Mouse (Mus musculus) G1E (cell line): Measurements from ENCODE around the gene Snx29. TPM values are rescaled to one million over a fixed set of nuclear protein-coding genes. Genes with fewer than 3 reads are reported as not detected.
"Not testable (repeated sequence)": the region's sequence is repeated elsewhere in the genome, so short reads cannot be mapped to it uniquely, and the experiment has no call there.

ENCODE experiments used
- ATAC-seq: 2 replicates; pipeline ENCODE4 v1.8.0; 2016; ENCODE audit warnings: mild to moderate bottlenecking; ENCODE audit not compliant: insufficient number of reproducible peaks, poor library complexity, low FRiP score, severe bottlenecking; ENCODE audit errors: extremely low read depth
- DNase-seq: peaks from one replicate; pipeline ENCODE4 v3.0.0; 2012; ENCODE audit warnings: low spot score
- H3K27me3 ChIP-seq: 2 replicates; pipeline ENCODE4 v1.6.1; 2012; ENCODE audit warnings: mild to moderate bottlenecking, low read length, inconsistent platforms; ENCODE audit not compliant: insufficient read depth
- H3K36me3 ChIP-seq: replicated peaks from 2 replicates; pipeline ENCODE3; 2012; ENCODE audit warnings: mild to moderate bottlenecking, inconsistent platforms
- H3K4me1 ChIP-seq: 2 replicates; pipeline ENCODE4 v1.6.1; 2012; ENCODE audit warnings: low read depth, low read length, inconsistent platforms, mixed read lengths; ENCODE audit not compliant: insufficient read depth
- H3K4me3 ChIP-seq: 2 replicates; pipeline ENCODE4 v1.5.1; 2012; ENCODE audit warnings: low read depth, mild to moderate bottlenecking, inconsistent platforms, low read length, moderate library complexity, mixed read lengths
- H3K9me3 ChIP-seq: replicated peaks from 2 replicates; pipeline ENCODE4 v1.6.1; 2012; ENCODE audit warnings: inconsistent platforms
- CTCF ChIP-seq: IDR thresholded peaks from 2 replicates; pipeline ENCODE4 v1.5.1; 2012; ENCODE audit warnings: low read depth, low read length, inconsistent platforms, mixed read lengths
- GATA1 ChIP-seq: IDR thresholded peaks from 2 replicates; pipeline ENCODE4 v1.6.1; 2012; ENCODE audit warnings: borderline replicate concordance, low read length, inconsistent platforms, mixed read lengths
- GATA2 ChIP-seq: IDR thresholded peaks from 2 replicates; pipeline ENCODE4 v1.6.1; 2012; ENCODE audit warnings: low read depth, low read length, inconsistent platforms, borderline replicate concordance
- POLR2AphosphoS5 ChIP-seq: IDR thresholded peaks from 2 replicates; pipeline ENCODE4 v1.6.1; 2012; ENCODE audit warnings: low read depth, low read length, inconsistent platforms; ENCODE audit not compliant: insufficient replicate concordance
- TAL1 ChIP-seq: conservative IDR thresholded peaks from 2 replicates; pipeline ENCODE4 v1.6.1; 2012; ENCODE audit warnings: low read depth, low read length, inconsistent platforms, mixed read lengths
- polyA plus RNA-seq: library from polyadenylated mRNA; stranded (reverse); fragments of >175 nt; gene quantifications from 2 replicates; pipeline ENCODE4 v1.2.3, GENCODE M21; 2012
- total RNA-seq, 2 experiments: library from RNA; stranded (forward) in 1 of 2; stranded (reverse) in 1 of 2; fragments of 200-1000 nt in 1 of 2; fragments of >200 nt in 1 of 2; fragmentation: Nextera tagmentation in 1 of 2; gene quantifications; 2 replicates each; pipeline ENCODE4 v1.2.3; 2014 to 2017

Gene Snx29
- total and polyA plus RNA-seq, 3 experiments = 4.4 to 18.0 (median 9.1) TPM

- ATAC-seq (no peak), DNase-seq (no peak)
- H3K9me3 ChIP-seq = no peaks in the 10 kb centered on the region
- H3K36me3 ChIP-seq = no peaks in the 10 kb centered on the region
- H3K4me3 ChIP-seq = no peak overlapping the region
- TF ChIP-seq GATA1 (no peak), POLR2AphosphoS5 (no peak), CTCF (no peak), TAL1 (no peak), GATA2 (no peak)
- no peaks in the 10 kb centered on the region for H3K4me1 ChIP-seq
- no peaks in the 10 kb centered on the region for H3K27me3 ChIP-seq
Measured at GRCm38 (mm10) chr16:11508341-11508740, 185.6 kb downstream of the Snx29 start.

GRCm38 (mm10) chr16:11510416-11510815, 187.7 kb downstream of the Snx29 start:
- H3K4me3 ChIP-seq = no peak overlapping the region
- no peaks in the 10 kb centered on the region for H3K9me3 ChIP-seq
- no peak for ATAC-seq
- DNase-seq = no peak
- H3K36me3 ChIP-seq = no peaks in the 10 kb centered on the region
- TF ChIP-seq TAL1 (no peak), CTCF (no peak), GATA2 (no peak), GATA1 (no peak), POLR2AphosphoS5 (no peak)
- H3K4me1 ChIP-seq = no peaks in the 10 kb centered on the region
- H3K27me3 ChIP-seq = no peaks in the 10 kb centered on the region

- Histone ChIP-seq H3K27me3 (no peaks in the 10 kb centered on the region), H3K36me3 (no peaks in the 10 kb centered on the region), H3K4me1 (no peaks in the 10 kb centered on the region), H3K9me3 (no peaks in the 10 kb centered on the region), H3K4me3 (no peak overlapping the region)
- TF ChIP-seq TAL1 (no peak), GATA1 (no peak), POLR2AphosphoS5 (no peak), CTCF (no peak), GATA2 (no peak)
- no peak for DNase-seq
- no peak for ATAC-seq
Measured at GRCm38 (mm10) chr16:11510854-11511253, 188.1 kb downstream of the Snx29 start.

- not testable (repeated sequence) for H3K4me3 ChIP-seq, DNase-seq, H3K36me3 ChIP-seq, ATAC-seq, H3K27me3 ChIP-seq, H3K4me1 ChIP-seq, H3K9me3 ChIP-seq
Measured at GRCm38 (mm10) chr16:11511696-11512095, 189.0 kb downstream of the Snx29 start.

GRCm38 (mm10) chr16:11516681-11517080, 194.0 kb downstream of the Snx29 start:
- TF ChIP-seq CTCF = no peak
- TF ChIP-seq GATA2 = no peak
- TF ChIP-seq TAL1 = no peak
- TF ChIP-seq GATA1 = no peak
- Histone ChIP-seq H3K36me3 (no peaks in the 10 kb centered on the region), H3K4me3 (no peak overlapping the region)

GRCm38 (mm10) chr16:11517385-11517784, 194.7 kb downstream of the Snx29 start:
- Histone ChIP-seq H3K9me3 (no peaks in the 10 kb centered on the region), H3K4me3 (no peak overlapping the region), H3K36me3 (no peaks in the 10 kb centered on the region), H3K27me3 (no peaks in the 10 kb centered on the region; the same call in 1 of the 2 replicates), H3K4me1 (no peaks in the 10 kb centered on the region)
- ATAC-seq (no peak), DNase-seq (no peak)
- TF ChIP-seq POLR2AphosphoS5 (no peak), TAL1 (no peak), CTCF (no peak), GATA2 (no peak), GATA1 (no peak)

More at GRCm38 (mm10) chr16:11516681-11517080, 194.0 kb downstream of the Snx29 start:
- DNase-seq (no peak), ATAC-seq (no peak)
- Histone ChIP-seq H3K9me3 (no peaks in the 10 kb centered on the region), H3K27me3 (no peaks in the 10 kb centered on the region; the same call in 1 of the 2 replicates), H3K4me1 (no peaks in the 10 kb centered on the region)
